Mouse (Mus musculus) frontal cortex, postnatal 10 days (tissue): Measurements from ENCODE around the gene Rnf212b.
"Not testable (repeated sequence)": the region's sequence is repeated elsewhere in the genome, so short reads cannot be mapped to it uniquely, and the experiment has no call there.

Experiments used
- DNase-seq, 2 experiments: peaks; one replicate each; pipeline ENCODE4 v3.0.0; 2022; ENCODE audit warnings: low spot score in 2 of 2, mixed read lengths in 1 of 2

The Rnf212b gene

GRCm38 (mm10) chr14:54813991-54814390 lies at the start of gene Rnf212b:
Gene Rnf212b, plus strand, starts transcription at chr14:54814141.
- DNase-seq, result no peak

DNA sequence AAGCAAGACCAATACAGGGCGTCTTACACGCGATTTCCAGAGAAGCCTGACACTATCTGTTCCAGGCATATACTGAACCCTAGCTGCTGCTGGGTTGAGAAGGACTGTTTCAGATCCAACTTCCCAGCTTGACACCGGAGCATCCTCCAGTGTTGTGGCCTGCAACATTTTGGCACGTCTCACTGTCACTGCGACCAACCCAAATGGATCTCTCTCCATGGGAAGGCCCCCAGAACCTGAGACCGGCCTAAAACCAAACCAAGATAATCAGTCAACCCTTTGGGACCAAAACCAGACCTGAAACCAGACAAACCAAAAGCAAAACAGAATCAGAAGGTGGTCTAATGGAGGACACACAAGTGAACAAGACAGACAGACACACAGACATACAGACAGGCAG lies 47.0 kb upstream of the Rnf212b start:
- DNase-seq, result not testable (repeated sequence)

- DNase-seq, result no peak
Observed at GRCm38 (mm10) chr14:54768314-54769067, 45.5 kb upstream of the Rnf212b start.

- no peak for DNase-seq
Observed at GRCm38 (mm10) chr14:54769068-54769425, 44.9 kb upstream of the Rnf212b start.

GRCm38 (mm10) chr14:54770373-54770772 lies 43.6 kb upstream of the Rnf212b start:
- no peak for DNase-seq

- peak; percentile 56 to 67 for DNase-seq
Observed at GRCm38 (mm10) chr14:54772333-54772856, 41.5 kb upstream of the Rnf212b start.

GRCm38 (mm10) chr14:54775534-54776041 lies 38.4 kb upstream of the Rnf212b start:
- no peak for DNase-seq

DNA sequence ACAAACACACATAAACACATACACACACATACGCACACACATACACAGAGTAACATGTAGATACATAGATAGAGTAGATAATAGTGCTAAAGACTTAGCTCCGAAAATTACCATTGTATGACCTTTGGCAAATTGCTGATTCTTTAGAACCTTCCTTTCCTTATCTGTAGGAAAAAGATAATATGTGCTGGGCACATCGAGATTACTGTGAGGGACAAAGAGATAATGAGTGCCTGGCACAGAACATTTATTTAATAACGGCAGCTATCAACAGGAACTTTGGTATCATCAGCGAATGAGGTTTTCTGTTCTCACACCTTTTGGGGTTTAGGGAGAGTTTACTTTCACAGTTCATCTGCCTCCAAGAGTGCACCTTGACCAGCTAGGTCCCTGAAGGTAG lies 37.2 kb upstream of the Rnf212b start:
- no peak for DNase-seq

DNA sequence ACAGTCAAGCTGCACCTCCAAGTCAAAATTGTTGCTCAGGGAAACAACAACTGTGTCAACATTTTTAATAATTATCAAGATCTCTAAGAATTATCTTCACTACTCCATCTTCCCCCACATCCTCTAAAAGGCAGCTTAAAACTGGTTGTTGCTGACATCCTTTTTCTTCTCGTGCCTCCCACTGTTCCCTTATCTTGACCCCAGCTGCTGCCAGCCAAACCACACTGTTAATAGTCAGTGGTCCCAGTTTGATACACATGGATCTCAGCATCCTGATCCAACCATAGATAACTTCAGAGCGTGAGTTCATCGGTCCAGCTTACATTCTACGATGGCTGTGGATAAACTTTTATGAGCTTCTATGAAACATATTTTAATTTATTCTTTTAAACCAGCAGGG lies 36.0 kb upstream of the Rnf212b start:
- DNase-seq, result no peak

DNA sequence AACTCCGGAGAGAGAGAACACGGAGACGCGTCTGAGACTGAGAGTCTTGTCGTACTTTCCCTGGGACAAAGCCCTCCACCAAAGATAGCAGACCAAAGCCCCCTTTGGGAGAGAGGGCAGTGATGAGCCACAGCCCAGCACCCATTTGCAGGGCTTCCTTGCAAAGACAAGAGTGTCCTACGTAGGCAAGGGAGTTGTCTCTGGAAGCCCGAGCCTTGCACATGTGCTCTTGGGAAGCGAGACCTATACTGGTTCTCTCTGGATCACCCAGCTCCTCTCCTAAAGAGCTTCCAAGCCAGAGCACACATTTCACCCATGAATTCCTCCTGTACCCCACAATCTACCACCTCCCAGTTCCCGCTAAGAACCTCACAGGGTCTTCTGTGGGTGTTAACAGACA lies 33.9 kb upstream of the Rnf212b start:
- no peak for DNase-seq

- peak; percentile 50 to 62 for DNase-seq
Observed at GRCm38 (mm10) chr14:54780836-54781609, 32.9 kb upstream of the Rnf212b start.

- DNase-seq, result peak; percentile 41 to 71
Observed at GRCm38 (mm10) chr14:54781610-54782365, 32.2 kb upstream of the Rnf212b start, which contains the start of gene Slc7a8. Gene Slc7a8, minus strand, starts transcription at chr14:54781946.

DNA sequence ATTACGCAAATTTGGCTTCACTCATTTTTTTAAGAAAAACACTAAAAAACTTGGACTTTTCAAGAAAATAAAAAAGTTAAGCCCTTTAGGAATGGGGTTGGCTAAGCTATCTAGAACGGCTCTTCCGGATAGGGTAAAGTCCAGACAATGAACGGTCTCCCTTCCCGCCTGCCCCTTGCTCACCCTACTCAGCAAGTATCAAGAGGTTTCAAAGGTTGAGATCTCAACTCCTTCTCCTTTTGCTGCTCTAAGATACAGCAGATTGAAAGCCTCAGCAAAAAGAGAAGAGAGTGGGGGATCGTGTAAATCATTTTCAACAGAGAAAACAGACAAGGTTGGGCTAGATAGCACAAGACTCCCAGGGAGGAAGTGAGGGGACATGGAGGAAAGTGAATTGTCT lies 31.0 kb upstream of the Rnf212b start:
- DNase-seq, result no peak

- DNase-seq, result peak in 1 of 2 experiments; percentile 41
Observed at GRCm38 (mm10) chr14:54785898-54786297, 28.0 kb upstream of the Rnf212b start.

DNA sequence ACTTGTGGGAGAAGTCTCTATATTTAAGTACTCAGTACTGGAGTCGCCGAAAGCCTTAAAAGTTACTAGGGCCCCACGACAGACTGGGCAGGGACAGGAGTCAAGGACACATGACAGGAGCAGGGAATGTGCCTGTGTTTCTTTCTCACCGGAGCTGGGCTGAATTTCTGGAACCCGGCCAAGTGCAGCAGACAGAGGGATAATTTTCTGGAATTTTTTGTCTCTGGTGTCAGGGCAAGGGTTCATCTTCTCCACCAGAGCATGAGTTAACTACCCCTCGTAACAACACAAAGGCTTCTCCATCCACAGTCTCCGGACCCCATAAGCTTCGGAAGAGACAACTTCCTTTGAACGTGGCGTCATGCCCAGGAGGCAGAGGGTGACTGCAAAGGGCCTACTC lies 27.5 kb upstream of the Rnf212b start:
- DNase-seq, result no peak

- DNase-seq, result no peak
Observed at GRCm38 (mm10) chr14:54787226-54787625, 26.7 kb upstream of the Rnf212b start.

GRCm38 (mm10) chr14:54788231-54788630 lies 25.7 kb upstream of the Rnf212b start:
- no peak for DNase-seq

DNA sequence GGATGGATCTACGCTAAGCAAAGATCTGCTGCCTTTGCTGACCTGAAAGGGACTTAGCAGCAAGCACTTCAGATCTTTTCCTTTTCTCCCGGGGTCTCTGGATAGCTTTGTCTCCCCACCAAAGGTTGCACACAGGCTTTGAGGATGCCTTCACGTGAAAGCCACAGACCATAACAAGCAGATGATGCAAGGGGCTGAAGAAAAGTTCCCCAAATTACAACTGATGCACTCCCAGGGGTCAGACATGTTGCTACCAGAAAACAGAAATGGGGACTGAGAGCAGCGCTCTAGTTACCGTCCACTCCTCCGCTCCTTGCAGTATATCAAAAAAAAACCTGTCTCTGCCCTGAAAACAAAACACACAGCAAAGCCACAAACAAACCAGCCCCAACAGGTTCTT lies 21.8 kb upstream of the Rnf212b start:
- no peak for DNase-seq

DNA sequence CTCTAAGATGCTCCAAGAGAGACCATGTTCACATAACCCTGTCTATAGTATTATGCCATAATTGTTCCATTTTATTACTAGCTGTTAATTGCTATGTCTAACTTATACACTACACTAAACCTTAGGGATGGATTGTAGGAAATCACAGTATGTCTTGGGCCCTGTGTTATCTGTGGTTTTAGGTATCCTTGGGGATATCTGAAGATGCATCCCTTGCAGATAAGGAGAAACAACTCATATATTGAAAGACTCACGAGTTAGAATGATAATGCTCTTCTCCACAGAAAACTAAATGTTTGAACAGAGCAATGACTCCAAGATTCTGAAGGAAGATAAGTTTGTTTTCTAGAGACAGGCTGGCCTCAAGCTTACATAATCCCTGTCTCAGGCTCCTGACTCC lies 20.6 kb upstream of the Rnf212b start:
- DNase-seq, result no peak

GRCm38 (mm10) chr14:54793894-54794830 lies 19.8 kb upstream of the Rnf212b start:
- no peak for DNase-seq

DNA sequence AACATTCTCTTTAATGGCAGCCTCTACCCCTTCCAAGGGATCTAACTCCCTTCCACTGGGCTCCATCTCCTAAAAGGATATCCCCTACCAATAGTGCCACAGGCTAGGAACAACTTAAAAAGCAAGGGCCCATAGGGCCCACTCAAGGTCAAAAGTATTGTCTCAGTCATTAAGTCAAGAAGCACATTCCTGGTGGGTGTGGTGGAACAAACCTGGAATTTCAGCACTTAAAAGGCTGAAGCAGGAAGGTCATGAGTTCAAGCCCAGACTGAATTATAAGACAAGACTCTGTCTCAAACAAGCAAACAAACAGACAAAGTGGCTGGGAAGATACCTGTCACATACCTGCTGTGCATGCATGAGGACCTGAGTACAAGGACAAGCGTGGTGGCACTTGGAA lies 18.0 kb upstream of the Rnf212b start:
- no peak for DNase-seq
